Mouse (Mus musculus): Measurements from ENCODE around the gene Tnxb.

The Tnxb gene

GRCm38 (mm10) chr17:34670235-34670634, at the start of gene Tnxb:
Gene Tnxb (plus strand): TSS chr17:34670535.
- DNase-seq (ENCODE audit: low read depth, low spot score) = no peak

- no peak for DNase-seq (ENCODE audit: low read depth, low spot score)
Measured at GRCm38 (mm10) chr17:34621006-34621405, 49.3 kb upstream of the Tnxb start.

- no peak for DNase-seq (ENCODE audit: low read depth, low spot score)
Measured at GRCm38 (mm10) chr17:34623161-34623560, 47.2 kb upstream of the Tnxb start.

GRCm38 (mm10) chr17:34624981-34625380, 45.4 kb upstream of the Tnxb start:
- DNase-seq (ENCODE audit: low read depth, low spot score) = no peak

- DNase-seq (ENCODE audit: low read depth, low spot score) = no peak
Measured at GRCm38 (mm10) chr17:34626062-34626772, 44.1 kb upstream of the Tnxb start.

GRCm38 (mm10) chr17:34626773-34627092, 43.6 kb upstream of the Tnxb start:
- no peak for DNase-seq (ENCODE audit: low read depth, low spot score)

GRCm38 (mm10) chr17:34627093-34627942, 43.0 kb upstream of the Tnxb start:
- no peak for DNase-seq (ENCODE audit: low read depth, low spot score)

GRCm38 (mm10) chr17:34627943-34628643, 42.2 kb upstream of the Tnxb start, which contains the start of gene Ppt2:
Gene Ppt2 (minus strand): TSS chr17:34628510.
- DNase-seq (ENCODE audit: low read depth, low spot score) = no peak

GRCm38 (mm10) chr17:34628644-34628967, 41.7 kb upstream of the Tnxb start:
- no peak for DNase-seq (ENCODE audit: low read depth, low spot score)

- DNase-seq (ENCODE audit: low read depth, low spot score) = no peak
Measured at GRCm38 (mm10) chr17:34629221-34629751, 41.0 kb upstream of the Tnxb start, which contains the start of gene Prrt1. Gene Prrt1 (plus strand): TSS chr17:34629533.

GRCm38 (mm10) chr17:34629796-34630603, 40.3 kb upstream of the Tnxb start:
- no peak for DNase-seq (ENCODE audit: low read depth, low spot score)

- DNase-seq (ENCODE audit: low read depth, low spot score) = no peak
Measured at GRCm38 (mm10) chr17:34630761-34631301, 39.5 kb upstream of the Tnxb start.

- no peak for DNase-seq (ENCODE audit: low read depth, low spot score)
Measured at GRCm38 (mm10) chr17:34631647-34632046, 38.7 kb upstream of the Tnxb start.

- peak; percentile 79 for DNase-seq (ENCODE audit: low read depth, low spot score)
Measured at GRCm38 (mm10) chr17:34632261-34632691, 38.1 kb upstream of the Tnxb start.

- no peak for DNase-seq (ENCODE audit: low read depth, low spot score)
Measured at GRCm38 (mm10) chr17:34635671-34636070, 34.7 kb upstream of the Tnxb start.

- no peak for DNase-seq (ENCODE audit: low read depth, low spot score)
Measured at GRCm38 (mm10) chr17:34637459-34637858, 32.9 kb upstream of the Tnxb start.

GRCm38 (mm10) chr17:34639461-34640255, 30.7 kb upstream of the Tnxb start:
- DNase-seq (ENCODE audit: low read depth, low spot score) = no peak

- DNase-seq (ENCODE audit: low read depth, low spot score) = no peak
Measured at GRCm38 (mm10) chr17:34640778-34641601, 29.3 kb upstream of the Tnxb start.

GRCm38 (mm10) chr17:34641945-34642344, 28.4 kb upstream of the Tnxb start:
- DNase-seq (ENCODE audit: low read depth, low spot score) = no peak

All from A20 (cell line).